Mouse (Mus musculus) heart, embryonic 12.5 days (tissue): Measurements from ENCODE around the gene Lars2. TPM values are rescaled to one million over a fixed set of nuclear protein-coding genes. Genes with fewer than 3 reads are reported as not detected.

ENCODE experiments used
- ATAC-seq: fragments of 200-750 bp; cut with Nextera tagmentation; 2 replicates; pipeline ENCODE4 v1.8.0; 2017; ENCODE audit warnings: moderate TSS enrichment, moderate library complexity; ENCODE audit not compliant: insufficient number of reproducible peaks, low FRiP score
- H3K27ac ChIP-seq: fragments of 300-500 bp; sonication (generic); 2 replicates; pipeline ENCODE4 v1.5.1; 2016; ENCODE audit warnings: mild to moderate bottlenecking, moderate library complexity; ENCODE audit not compliant: poor library complexity, severe bottlenecking
- H3K27me3 ChIP-seq: fragments of 300-500 bp; sonication (generic); replicated peaks from 2 replicates; pipeline ENCODE4 v1.6.1; 2016; ENCODE audit warnings: mild to moderate bottlenecking, moderate library complexity
- H3K36me3 ChIP-seq: fragments of 300-500 bp; sonication (generic); 2 replicates; pipeline ENCODE4 v1.6.1; 2016; ENCODE audit warnings: mild to moderate bottlenecking, moderate library complexity
- H3K4me1 ChIP-seq: fragments of 300-500 bp; sonication (generic); replicated peaks from 2 replicates; pipeline ENCODE4 v1.6.1; 2016; ENCODE audit warnings: mild to moderate bottlenecking
- H3K4me2 ChIP-seq: fragments of 300-500 bp; sonication (generic); 2 replicates; pipeline ENCODE4 v1.6.1; 2016; ENCODE audit warnings: mild to moderate bottlenecking, moderate library complexity
- H3K4me3 ChIP-seq: fragments of 300-500 bp; sonication (generic); 2 replicates; pipeline ENCODE4 v1.5.1; 2016; ENCODE audit warnings: mild to moderate bottlenecking
- H3K9ac ChIP-seq: fragments of 300-500 bp; sonication (generic); 2 replicates; pipeline ENCODE4 v1.6.1; 2016; ENCODE audit warnings: mild to moderate bottlenecking, moderate library complexity
- H3K9me3 ChIP-seq: fragments of 300-500 bp; sonication (generic); replicated peaks from 2 replicates; pipeline ENCODE4 v1.6.1; 2016; ENCODE audit warnings: mild to moderate bottlenecking, moderate library complexity
- WGBS: fragments of 180-500 bp; shearing (Covaris S2); methylation state at CpG from one replicate; pipeline ENCODE4 v1.1.7; 2016; 5-methylcytosine and 5-hydroxymethylcytosine counted together
- polyA plus RNA-seq: library from polyadenylated mRNA; unstranded; fragments of >200 nt; fragmentation: Nextera tagmentation; extraction: Ambion mirVana; gene quantifications from 2 replicates; pipeline ENCODE4 v1.2.1, GENCODE M21; 2016

Gene Lars2
- polyA plus RNA-seq, 1 experiment from 2014 or later: 936 TPM

- H3K27me3 ChIP-seq: no peaks in the 10 kb centered on the region
- 31% methylated on average over 5 of the region's 5 CpGs for WGBS
- no peak overlapping the region for H3K9ac ChIP-seq
- no peak for ATAC-seq
- no peak overlapping the region for H3K4me3 ChIP-seq
- peaks cover 58% of the 10 kb centered on the region for H3K4me1 ChIP-seq
- no peaks in the 10 kb centered on the region for H3K9me3 ChIP-seq
- peak overlapping the region; percentile 31 for H3K4me2 ChIP-seq
- H3K36me3 ChIP-seq: peaks cover 12% of the 10 kb centered on the region
- H3K27ac ChIP-seq: peak overlapping the region; percentile 67
These were observed 124.2 kb downstream of the Lars2 start for GRCm38 (mm10) chr9:123490930-123491329.

- ATAC-seq: peak; percentile 77
- 39% methylated on average over 9 of the region's 9 CpGs for WGBS
- 0 out of 2 replicates have a peak, but pooled peaks cover under 1% of the 10 kb centered on the region for H3K36me3 ChIP-seq
- peaks cover 54% of the 10 kb centered on the region for H3K4me1 ChIP-seq
- H3K4me2 ChIP-seq: peak overlapping the region; percentile 27
- no peak overlapping the region for H3K4me3 ChIP-seq
- no peaks in the 10 kb centered on the region for H3K9me3 ChIP-seq
- H3K27ac ChIP-seq: peak overlapping the region; percentile 78
- H3K27me3 ChIP-seq: no peaks in the 10 kb centered on the region
- peak overlapping the region; percentile 0; the same call in 1 of the 2 replicates for H3K9ac ChIP-seq
These were observed 125.3 kb downstream of the Lars2 start for GRCm38 (mm10) chr9:123491917-123492585.

- Histone ChIP-seq H3K27ac (no peak overlapping the region), H3K9ac (no peak overlapping the region), H3K36me3 (peaks cover 13% of the 10 kb centered on the region), H3K4me1 (peaks cover 28% of the 10 kb centered on the region), H3K4me2 (peak overlapping the region; percentile 55), H3K27me3 (no peaks in the 10 kb centered on the region), H3K9me3 (no peaks in the 10 kb centered on the region), H3K4me3 (no peak overlapping the region)
- no peak for ATAC-seq
- WGBS: 11% methylated on average over 13 of the region's 13 CpGs
These were observed 129.9 kb downstream of the Lars2 start for GRCm38 (mm10) chr9:123496665-123497064.

GRCm38 (mm10) chr9:123497906-123498305 is 131.2 kb downstream of the Lars2 start:
- 47% methylated on average over 5 of the region's 5 CpGs for WGBS
- H3K4me1 ChIP-seq: peaks cover 17% of the 10 kb centered on the region
- ATAC-seq: no peak
- H3K9me3 ChIP-seq: no peaks in the 10 kb centered on the region
- no peaks in the 10 kb centered on the region for H3K27me3 ChIP-seq
- H3K27ac ChIP-seq: no peak overlapping the region
- peaks cover 18% of the 10 kb centered on the region for H3K36me3 ChIP-seq
- no peak overlapping the region for H3K4me3 ChIP-seq
- no peak overlapping the region for H3K4me2 ChIP-seq
- no peak overlapping the region for H3K9ac ChIP-seq

GRCm38 (mm10) chr9:123500480-123500879 is 133.8 kb downstream of the Lars2 start:
- Histone ChIP-seq H3K4me1 (peaks cover 23% of the 10 kb centered on the region), H3K9me3 (no peaks in the 10 kb centered on the region), H3K36me3 (peaks cover 18% of the 10 kb centered on the region), H3K4me3 (no peak overlapping the region), H3K9ac (no peak overlapping the region), H3K27ac (no peak overlapping the region), H3K27me3 (no peaks in the 10 kb centered on the region), H3K4me2 (no peak overlapping the region)
- no peak for ATAC-seq
- WGBS: 58% methylated on average over 4 of the region's 4 CpGs

- Histone ChIP-seq H3K9ac (no peak overlapping the region), H3K4me1 (peaks cover 28% of the 10 kb centered on the region), H3K36me3 (peaks cover 18% of the 10 kb centered on the region), H3K27ac (no peak overlapping the region), H3K4me3 (no peak overlapping the region), H3K4me2 (no peak overlapping the region), H3K9me3 (no peaks in the 10 kb centered on the region), H3K27me3 (no peaks in the 10 kb centered on the region)
- ATAC-seq: no peak
- WGBS: 84% methylated on average over 5 of the region's 5 CpGs
These were observed 136.6 kb downstream of the Lars2 start for GRCm38 (mm10) chr9:123503171-123503834.

GRCm38 (mm10) chr9:123504325-123504724 is 137.6 kb downstream of the Lars2 start:
- H3K4me2 ChIP-seq: no peak overlapping the region
- H3K9ac ChIP-seq: no peak overlapping the region
- peak; percentile 60 for ATAC-seq
- 11% methylated on average over 2 of the region's 2 CpGs for WGBS
- H3K27ac ChIP-seq: no peak overlapping the region
- H3K4me1 ChIP-seq: peaks cover 28% of the 10 kb centered on the region
- peaks cover 18% of the 10 kb centered on the region for H3K36me3 ChIP-seq
- no peak overlapping the region for H3K4me3 ChIP-seq
- H3K27me3 ChIP-seq: no peaks in the 10 kb centered on the region
- no peaks in the 10 kb centered on the region for H3K9me3 ChIP-seq

- Histone ChIP-seq H3K27ac (no peak overlapping the region), H3K9ac (no peak overlapping the region), H3K4me2 (no peak overlapping the region), H3K4me1 (peaks cover 28% of the 10 kb centered on the region), H3K4me3 (no peak overlapping the region), H3K27me3 (no peaks in the 10 kb centered on the region), H3K9me3 (no peaks in the 10 kb centered on the region), H3K36me3 (peaks cover 20% of the 10 kb centered on the region; the same call in 1 of the 2 replicates)
- WGBS: 26% methylated on average over 1 of the region's 1 CpGs
- ATAC-seq: no peak
These were observed 138.9 kb downstream of the Lars2 start for GRCm38 (mm10) chr9:123505598-123505997.

- Histone ChIP-seq H3K4me1 (peaks cover 28% of the 10 kb centered on the region), H3K9ac (no peak overlapping the region), H3K27me3 (no peaks in the 10 kb centered on the region), H3K4me2 (no peak overlapping the region), H3K27ac (peak overlapping the region; percentile 39; the same call in 1 of the 2 replicates), H3K4me3 (no peak overlapping the region), H3K36me3 (peaks cover 25% of the 10 kb centered on the region), H3K9me3 (no peaks in the 10 kb centered on the region)
- WGBS: 69% methylated on average over 4 of the region's 4 CpGs
- ATAC-seq: no peak
These were observed 139.8 kb downstream of the Lars2 start for GRCm38 (mm10) chr9:123506270-123507146.

GRCm38 (mm10) chr9:123507380-123507779 is 140.7 kb downstream of the Lars2 start:
- 75% methylated on average over 2 of the region's 2 CpGs for WGBS
- Histone ChIP-seq H3K36me3 (peaks cover 31% of the 10 kb centered on the region), H3K4me3 (no peak overlapping the region), H3K4me1 (peaks cover 28% of the 10 kb centered on the region), H3K9ac (no peak overlapping the region), H3K27ac (peak overlapping the region; percentile 39; the same call in 1 of the 2 replicates), H3K27me3 (no peaks in the 10 kb centered on the region), H3K9me3 (no peaks in the 10 kb centered on the region), H3K4me2 (no peak overlapping the region)
- ATAC-seq: no peak

GRCm38 (mm10) chr9:123508986-123509385 is 142.3 kb downstream of the Lars2 start:
- peaks cover 28% of the 10 kb centered on the region for H3K4me1 ChIP-seq
- peaks cover 35% of the 10 kb centered on the region for H3K36me3 ChIP-seq
- H3K27ac ChIP-seq: no peak overlapping the region
- 87% methylated on average over 2 of the region's 2 CpGs for WGBS
- no peak for ATAC-seq
- H3K4me2 ChIP-seq: no peak overlapping the region
- no peaks in the 10 kb centered on the region for H3K27me3 ChIP-seq
- H3K9me3 ChIP-seq: no peaks in the 10 kb centered on the region
- H3K4me3 ChIP-seq: no peak overlapping the region
- no peak overlapping the region for H3K9ac ChIP-seq
